Mouse (Mus musculus): Measurements from ENCODE around the gene Trpm3. TPM values are rescaled to one million over a fixed set of nuclear protein-coding genes. Genes with fewer than 3 reads are reported as not detected.
A peak's percentile ranks its signal among the peaks of the same experiment; 100 is the strongest.
"Not testable (repeated sequence)": the region's sequence is repeated elsewhere in the genome, so short reads cannot be mapped to it uniquely, and the experiment has no call there.

Gene Trpm3
- polyA plus RNA-seq, 1 experiment from 2014 or later: 3.2 TPM

DNA sequence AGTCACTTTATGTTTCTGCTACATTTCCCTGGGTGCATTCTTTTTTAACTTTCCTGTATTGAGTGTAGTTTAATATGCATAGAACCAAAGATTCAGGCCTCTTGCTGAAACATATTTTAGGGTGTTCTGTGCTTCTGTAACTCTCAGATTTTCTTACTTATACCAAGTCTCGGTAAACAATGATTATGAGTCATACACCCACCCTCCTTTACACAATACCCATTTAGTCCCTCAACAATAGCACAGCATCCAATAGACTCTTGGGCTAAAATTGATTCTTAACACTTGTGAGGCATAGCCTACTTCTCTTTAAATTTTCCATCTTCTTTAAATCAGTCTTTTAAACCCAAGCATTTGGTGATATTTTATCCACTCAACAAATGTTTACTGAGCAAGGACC lies 709.4 kb downstream of the Trpm3 start:
- H3K27me3 ChIP-seq (ENCODE audit: insufficient read depth, low read length): no peaks in the 10 kb centered on the region
- H3K4me1 ChIP-seq (ENCODE audit: insufficient read depth, low read length): peaks cover 5% of the 10 kb centered on the region; the same call in 1 of the 2 replicates
- 74% methylated on average over 1 of the region's 1 CpGs for WGBS
- no peak overlapping the region for H3K27ac ChIP-seq (ENCODE audit: low read length)
- no peaks in the 10 kb centered on the region for H3K36me3 ChIP-seq (ENCODE audit: insufficient read depth, low read length)
- no peak for ATAC-seq (ENCODE audit: low FRiP score, low TSS enrichment)
- H3K4me3 ChIP-seq (ENCODE audit: low read length): no peak overlapping the region
- H3K9me3 ChIP-seq (ENCODE audit: low read length): no peaks in the 10 kb centered on the region
- H3K9ac ChIP-seq (replicated peaks; ENCODE audit: low read length): no peak overlapping the region
- H3K4me2 ChIP-seq (replicated peaks; ENCODE audit: low read depth, low read length): no peak overlapping the region

DNA sequence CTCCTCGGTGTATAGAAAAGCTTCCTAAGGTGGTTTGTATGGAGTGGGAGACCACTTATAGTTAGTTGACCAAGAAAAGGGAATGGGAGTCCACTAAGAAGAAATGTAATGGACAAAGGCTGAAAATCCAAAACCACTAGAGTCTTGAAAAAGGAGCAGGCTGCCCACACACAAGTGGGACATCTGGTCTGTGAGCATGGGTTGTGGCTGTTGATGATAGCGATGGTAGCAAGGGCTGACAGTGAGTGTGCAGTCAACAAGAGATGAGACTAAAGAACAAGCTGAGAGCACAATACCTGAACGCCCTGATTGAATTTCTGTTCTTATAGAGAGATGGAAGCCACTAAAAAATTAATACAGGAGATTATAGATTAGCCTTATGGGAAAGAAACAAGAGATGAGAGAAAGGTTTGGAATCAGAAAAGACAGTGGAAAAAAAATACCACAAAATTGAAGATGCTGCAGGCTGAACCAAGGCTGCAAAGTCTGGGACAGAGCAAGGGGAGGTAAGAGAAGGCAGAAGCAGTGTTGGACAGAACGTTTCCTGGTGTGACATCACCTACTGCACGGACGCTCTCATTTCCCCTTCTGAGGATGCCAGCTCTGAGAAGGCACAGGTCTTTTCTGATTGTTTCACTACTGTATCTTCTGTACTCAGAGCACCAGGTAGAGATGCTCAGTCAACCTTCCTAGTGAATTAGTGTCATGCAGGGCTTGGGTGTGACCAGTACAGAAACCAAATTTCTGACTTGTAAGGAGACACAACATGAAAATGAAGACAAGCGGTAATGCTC lies 710.1 kb downstream of the Trpm3 start:
- ATAC-seq (ENCODE audit: low FRiP score, low TSS enrichment): no peak
- Histone ChIP-seq H3K9me3 (ENCODE audit: low read length) (no peaks in the 10 kb centered on the region), H3K4me2 (replicated peaks; ENCODE audit: low read depth, low read length) (no peak overlapping the region)

DNA sequence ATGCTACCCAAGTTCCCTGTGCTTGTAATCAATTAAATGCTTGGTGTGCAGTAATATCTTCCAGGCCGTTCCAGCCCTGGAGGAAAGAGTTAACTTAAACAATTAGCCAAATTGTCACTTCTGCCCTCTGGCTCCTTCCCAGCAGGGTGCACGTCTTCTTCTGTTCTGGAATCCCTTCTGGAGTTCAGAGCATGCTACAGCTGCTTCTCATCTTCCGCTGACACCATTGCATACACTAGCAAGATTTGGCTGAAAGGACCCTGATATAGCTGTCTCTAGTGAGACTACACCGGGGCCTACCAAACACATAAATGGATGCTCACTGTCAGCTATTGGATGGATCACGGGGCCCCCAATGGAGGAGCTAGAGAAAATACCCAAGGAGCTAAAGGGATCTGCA lies 712.6 kb downstream of the Trpm3 start:
- not testable (repeated sequence) for H3K4me2 ChIP-seq (replicated peaks; ENCODE audit: low read depth, low read length); H3K27me3 ChIP-seq (ENCODE audit: insufficient read depth, low read length); H3K27ac ChIP-seq (ENCODE audit: low read length); H3K4me1 ChIP-seq (ENCODE audit: insufficient read depth, low read length); H3K36me3 ChIP-seq (ENCODE audit: insufficient read depth, low read length); H3K4me3 ChIP-seq (ENCODE audit: low read length); H3K9me3 ChIP-seq (ENCODE audit: low read length); H3K9ac ChIP-seq (replicated peaks; ENCODE audit: low read length)
- WGBS: 47% methylated on average over 5 of the region's 5 CpGs
- peak; percentile 77; the same call in 1 of the 2 replicates for ATAC-seq (ENCODE audit: low FRiP score, low TSS enrichment)

More for the DNA sequence above, 710.1 kb downstream of the Trpm3 start:
- Histone ChIP-seq H3K27me3 (ENCODE audit: insufficient read depth, low read length) (no peaks in the 10 kb centered on the region), H3K36me3 (ENCODE audit: insufficient read depth, low read length) (no peaks in the 10 kb centered on the region), H3K9ac (replicated peaks; ENCODE audit: low read length) (no peak overlapping the region), H3K27ac (ENCODE audit: low read length) (no peak overlapping the region), H3K4me1 (ENCODE audit: insufficient read depth, low read length) (peaks cover 5% of the 10 kb centered on the region; the same call in 1 of the 2 replicates), H3K4me3 (ENCODE audit: low read length) (no peak overlapping the region)
- 87% methylated on average over 7 of the region's 7 CpGs for WGBS

DNA sequence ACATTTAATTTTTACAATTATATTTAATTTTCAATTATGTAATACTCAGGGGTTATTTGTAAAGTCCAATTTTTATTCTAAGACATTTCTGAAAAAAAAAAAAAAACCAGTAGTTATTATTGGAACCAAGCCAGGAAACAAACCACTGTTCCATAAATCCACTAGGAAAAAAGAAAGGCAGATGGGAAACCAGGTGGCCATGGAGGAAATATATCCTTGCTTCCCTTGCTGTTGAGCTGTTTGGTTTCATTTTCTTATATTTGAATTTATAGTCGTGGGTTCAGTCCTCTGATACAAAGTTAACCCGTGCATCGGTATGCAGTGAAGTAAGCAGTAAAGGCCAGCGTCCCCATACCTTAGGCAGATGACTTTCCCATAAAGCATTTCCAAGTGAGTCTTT lies 720.8 kb downstream of the Trpm3 start:
- H3K4me1 ChIP-seq (ENCODE audit: insufficient read depth, low read length): peaks cover 5% of the 10 kb centered on the region; the same call in 1 of the 2 replicates
- no peak for ATAC-seq (ENCODE audit: low FRiP score, low TSS enrichment)
- no peak overlapping the region for H3K4me3 ChIP-seq (ENCODE audit: low read length)
- 48% methylated on average over 4 of the region's 4 CpGs for WGBS
- H3K9ac ChIP-seq (replicated peaks; ENCODE audit: low read length): no peak overlapping the region
- H3K27me3 ChIP-seq (ENCODE audit: insufficient read depth, low read length): no peaks in the 10 kb centered on the region
- H3K9me3 ChIP-seq (ENCODE audit: low read length): no peaks in the 10 kb centered on the region
- peak overlapping the region; percentile 18; the same call in 1 of the 2 replicates for H3K4me2 ChIP-seq (replicated peaks; ENCODE audit: low read depth, low read length)
- no peaks in the 10 kb centered on the region for H3K36me3 ChIP-seq (ENCODE audit: insufficient read depth, low read length)
- no peak overlapping the region for H3K27ac ChIP-seq (ENCODE audit: low read length)

DNA sequence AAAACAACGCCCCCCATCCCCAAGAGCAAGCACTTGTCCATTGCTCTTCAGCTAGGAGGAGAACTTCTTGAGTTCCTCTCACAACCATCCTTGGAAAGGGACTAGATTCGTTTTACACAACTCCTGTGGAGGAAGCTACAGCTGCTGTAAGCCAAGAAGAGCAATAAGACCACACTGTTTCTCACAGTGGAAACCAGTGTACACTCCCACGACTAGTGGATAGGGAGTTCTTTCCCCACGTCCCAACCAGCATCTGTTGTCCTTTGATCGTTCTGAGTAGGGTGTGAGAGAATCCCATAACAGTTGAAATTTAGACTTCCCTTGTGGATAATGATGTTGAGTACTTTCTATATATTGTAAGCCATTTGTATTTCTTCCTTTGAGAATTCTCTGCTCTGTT lies 728.6 kb downstream of the Trpm3 start:
- H3K36me3 ChIP-seq (ENCODE audit: insufficient read depth, low read length): no peaks in the 10 kb centered on the region
- H3K27ac ChIP-seq (ENCODE audit: low read length): no peak overlapping the region
- WGBS: 73% methylated on average over 5 of the region's 5 CpGs

DNA sequence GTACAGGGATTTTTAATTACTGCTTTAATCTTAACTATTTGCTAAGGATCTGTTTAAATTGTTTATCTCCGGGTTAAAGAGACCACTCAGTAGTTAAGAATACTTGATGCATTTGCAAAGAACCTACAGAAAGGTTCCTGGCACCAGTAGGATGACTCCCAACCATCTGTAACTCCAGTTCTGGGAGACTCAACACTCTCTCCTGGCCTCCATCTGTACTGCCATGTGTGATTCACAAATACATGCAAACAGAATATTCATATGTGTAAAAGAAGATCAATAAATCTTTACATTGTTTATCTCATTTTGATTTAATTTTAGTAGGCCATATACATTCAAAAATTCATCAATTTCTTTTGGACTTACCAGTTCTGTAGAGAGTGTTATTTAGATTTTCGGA lies 731.0 kb downstream of the Trpm3 start:
- Histone ChIP-seq H3K4me3 (ENCODE audit: low read length) (no peak overlapping the region), H3K9ac (replicated peaks; ENCODE audit: low read length) (no peak overlapping the region), H3K36me3 (ENCODE audit: insufficient read depth, low read length) (no peaks in the 10 kb centered on the region), H3K4me2 (replicated peaks; ENCODE audit: low read depth, low read length) (no peak overlapping the region), H3K27me3 (ENCODE audit: insufficient read depth, low read length) (no peaks in the 10 kb centered on the region), H3K9me3 (ENCODE audit: low read length) (no peaks in the 10 kb centered on the region), H3K27ac (ENCODE audit: low read length) (no peak overlapping the region), H3K4me1 (ENCODE audit: insufficient read depth, low read length) (no peaks in the 10 kb centered on the region)
- WGBS: 89% methylated on average over 2 of the region's 2 CpGs
- no peak for ATAC-seq (ENCODE audit: low FRiP score, low TSS enrichment)

More for the DNA sequence above, 728.6 kb downstream of the Trpm3 start:
- no peak for ATAC-seq (ENCODE audit: low FRiP score, low TSS enrichment)
- Histone ChIP-seq H3K4me3 (ENCODE audit: low read length) (no peak overlapping the region), H3K9ac (replicated peaks; ENCODE audit: low read length) (no peak overlapping the region), H3K9me3 (ENCODE audit: low read length) (no peaks in the 10 kb centered on the region), H3K4me2 (replicated peaks; ENCODE audit: low read depth, low read length) (no peak overlapping the region), H3K27me3 (ENCODE audit: insufficient read depth, low read length) (no peaks in the 10 kb centered on the region), H3K4me1 (ENCODE audit: insufficient read depth, low read length) (no peaks in the 10 kb centered on the region)

DNA sequence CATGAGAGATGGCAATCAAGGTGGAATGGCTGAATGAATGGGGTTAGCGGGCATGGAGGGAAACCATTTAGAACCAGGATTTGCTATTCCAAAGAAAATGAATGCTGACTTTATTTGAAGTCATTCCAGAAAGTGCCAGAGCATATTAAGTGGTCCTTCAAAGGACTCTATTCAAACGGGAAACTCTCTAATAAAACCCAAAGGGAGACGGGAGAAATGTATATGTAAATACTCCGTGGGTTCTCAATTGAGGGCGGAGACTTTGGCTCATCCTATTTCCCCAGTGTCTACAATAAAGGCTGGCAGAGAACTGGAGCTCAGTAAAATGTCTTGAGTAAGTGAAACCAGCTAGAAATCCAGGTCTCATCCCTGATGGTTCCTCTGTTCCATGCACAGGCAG lies 733.6 kb downstream of the Trpm3 start:
- Histone ChIP-seq H3K36me3 (ENCODE audit: insufficient read depth, low read length) (no peaks in the 10 kb centered on the region), H3K4me3 (ENCODE audit: low read length) (no peak overlapping the region), H3K27me3 (ENCODE audit: insufficient read depth, low read length) (no peaks in the 10 kb centered on the region), H3K27ac (ENCODE audit: low read length) (no peak overlapping the region), H3K9ac (replicated peaks; ENCODE audit: low read length) (no peak overlapping the region), H3K4me1 (ENCODE audit: insufficient read depth, low read length) (no peaks in the 10 kb centered on the region), H3K4me2 (replicated peaks; ENCODE audit: low read depth, low read length) (no peak overlapping the region), H3K9me3 (ENCODE audit: low read length) (no peaks in the 10 kb centered on the region)
- 57% methylated on average over 5 of the region's 5 CpGs for WGBS
- ATAC-seq (ENCODE audit: low FRiP score, low TSS enrichment): no peak

DNA sequence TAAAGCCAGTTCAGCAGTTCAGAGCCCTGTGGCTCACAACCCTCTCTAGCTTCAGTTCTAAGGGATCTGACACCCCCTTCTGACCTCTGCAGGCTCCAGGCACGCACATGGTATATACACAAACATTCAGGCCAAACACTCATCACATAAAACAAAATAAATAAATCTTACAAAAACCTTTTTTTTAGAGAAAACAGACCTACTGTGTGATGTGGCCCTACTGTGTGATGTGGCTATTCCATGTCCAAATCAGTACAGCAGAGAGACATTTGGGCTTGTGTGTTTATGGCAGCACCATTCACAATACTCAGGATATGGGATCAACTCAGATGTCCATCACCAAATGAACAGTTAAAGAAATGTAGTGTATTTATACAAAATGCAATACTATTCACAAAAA lies 741.4 kb downstream of the Trpm3 start:
- H3K9me3 ChIP-seq (ENCODE audit: low read length): no peaks in the 10 kb centered on the region
- H3K9ac ChIP-seq (replicated peaks; ENCODE audit: low read length): no peak overlapping the region
- ATAC-seq (ENCODE audit: low FRiP score, low TSS enrichment): no peak
- 33% methylated on average over 1 of the region's 1 CpGs for WGBS
- H3K27me3 ChIP-seq (ENCODE audit: insufficient read depth, low read length): no peaks in the 10 kb centered on the region
- no peak overlapping the region for H3K27ac ChIP-seq (ENCODE audit: low read length)
- no peak overlapping the region for H3K4me2 ChIP-seq (replicated peaks; ENCODE audit: low read depth, low read length)
- H3K36me3 ChIP-seq (ENCODE audit: insufficient read depth, low read length): no peaks in the 10 kb centered on the region
- 0 out of 2 replicates have a peak, but pooled peaks cover 2% of the 10 kb centered on the region for H3K4me1 ChIP-seq (ENCODE audit: insufficient read depth, low read length)
- H3K4me3 ChIP-seq (ENCODE audit: low read length): no peak overlapping the region

DNA sequence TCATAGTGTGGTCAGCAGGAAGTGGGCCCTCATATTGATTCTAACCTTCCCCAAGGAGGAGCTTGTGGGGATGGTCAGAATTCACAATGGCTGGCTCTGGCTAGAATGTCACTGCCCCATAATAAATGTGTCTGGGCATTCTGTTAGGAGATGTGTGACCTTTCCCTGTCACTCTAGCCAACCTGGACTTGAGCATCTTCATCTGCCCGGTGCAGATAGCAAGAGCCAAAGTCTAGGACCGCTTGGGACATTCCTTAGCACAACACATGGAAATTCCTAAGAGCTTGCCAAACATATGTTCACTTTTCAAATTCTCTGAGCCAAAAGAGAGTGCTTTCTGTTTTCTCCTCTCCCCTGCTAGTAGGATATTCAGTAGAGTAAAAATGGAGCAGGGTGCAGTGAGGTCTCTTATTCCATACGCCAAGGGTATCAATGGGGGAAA lies 743.8 kb downstream of the Trpm3 start:
- Histone ChIP-seq H3K9me3 (ENCODE audit: low read length) (no peaks in the 10 kb centered on the region), H3K4me1 (ENCODE audit: insufficient read depth, low read length) (0 out of 2 replicates have a peak, but pooled peaks cover 2% of the 10 kb centered on the region), H3K4me2 (replicated peaks; ENCODE audit: low read depth, low read length) (no peak overlapping the region), H3K36me3 (ENCODE audit: insufficient read depth, low read length) (no peaks in the 10 kb centered on the region), H3K27me3 (ENCODE audit: insufficient read depth, low read length) (no peaks in the 10 kb centered on the region), H3K9ac (replicated peaks; ENCODE audit: low read length) (no peak overlapping the region), H3K4me3 (ENCODE audit: low read length) (no peak overlapping the region), H3K27ac (ENCODE audit: low read length) (no peak overlapping the region)
- 53% methylated on average over 3 of the region's 3 CpGs for WGBS
- no peak for ATAC-seq (ENCODE audit: low FRiP score, low TSS enrichment)

DNA sequence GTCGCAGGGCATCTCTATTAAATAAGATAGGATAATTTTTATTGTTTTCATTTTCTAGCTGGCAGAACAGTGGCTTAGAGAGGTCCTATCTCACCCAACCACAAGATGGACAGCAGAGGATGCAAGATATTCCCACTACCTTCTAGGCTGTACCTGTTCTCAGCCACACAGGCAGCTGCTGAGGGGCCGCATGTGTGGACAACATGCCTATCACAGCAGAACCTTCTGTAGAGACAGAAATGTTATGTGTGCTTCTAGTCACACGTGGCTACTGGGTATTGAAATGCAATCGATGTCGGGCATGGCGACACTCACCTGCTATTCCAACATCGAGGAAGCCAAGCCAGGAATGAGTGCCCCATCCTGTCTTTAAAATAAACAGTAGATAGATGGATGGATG lies 744.3 kb downstream of the Trpm3 start:
- Histone ChIP-seq H3K4me2 (replicated peaks; ENCODE audit: low read depth, low read length) (no peak overlapping the region), H3K4me3 (ENCODE audit: low read length) (no peak overlapping the region), H3K9ac (replicated peaks; ENCODE audit: low read length) (no peak overlapping the region), H3K9me3 (ENCODE audit: low read length) (no peaks in the 10 kb centered on the region), H3K4me1 (ENCODE audit: insufficient read depth, low read length) (0 out of 2 replicates have a peak, but pooled peaks cover 2% of the 10 kb centered on the region), H3K27me3 (ENCODE audit: insufficient read depth, low read length) (no peaks in the 10 kb centered on the region), H3K36me3 (ENCODE audit: insufficient read depth, low read length) (no peaks in the 10 kb centered on the region), H3K27ac (ENCODE audit: low read length) (no peak overlapping the region)
- no peak for ATAC-seq (ENCODE audit: low FRiP score, low TSS enrichment)
- 88% methylated on average over 7 of the region's 7 CpGs for WGBS

All from kidney, embryonic 16.5 days (tissue).